Mouse (Mus musculus): ENCODE measurements around the gene Pde6g. TPM values are rescaled to one million over a fixed set of nuclear protein-coding genes. Genes with fewer than 3 reads are reported as not detected.

The Pde6g gene
- polyA plus RNA-seq (2012; rRNA removed): 0.31 and 0.70 TPM in 2 replicates
- polyA plus RNA-seq (2014; fragmentation: Nextera tagmentation; extraction: Ambion mirVana): not detected in 2 replicates

- peaks cover 4% of the 10 kb centered on the region for H3K4me1 ChIP-seq (ENCODE audit: control insufficient read depth, insufficient read depth, low read length)
- no peaks in the 10 kb centered on the region for H3K9me3 ChIP-seq (ENCODE audit: control insufficient read depth, low read length)
- no peak within 1 kb of the TSS for H3K4me2 ChIP-seq (replicated peaks; ENCODE audit: low read depth, low read length, severe bottlenecking)
- DNase-seq (ENCODE audit: low spot score) (no peak), ATAC-seq (ENCODE audit: low FRiP score, low read depth) (no peak)
- H3K27me3 ChIP-seq (ENCODE audit: control insufficient read depth, insufficient read depth, low read length): no peaks in the 10 kb centered on the region
- TF ChIP-seq POLR2A (IDR thresholded peaks at IDR 0.05; ENCODE audit: borderline replicate concordance, extremely low read depth, insufficient read depth, insufficient read length): no peak
- H3K36me3 ChIP-seq (ENCODE audit: control insufficient read depth, insufficient read depth, low read length): no peaks in the 10 kb centered on the region
- no peak within 1 kb of the TSS for H3K4me3 ChIP-seq (replicated peaks; ENCODE audit: low read length)
- WGBS: 80% methylated on average over 4 of the region's 4 CpGs
- H3K27ac ChIP-seq (replicated peaks; ENCODE audit: low read depth, low read length): no peak within 1 kb of the TSS
- H3K9ac ChIP-seq (ENCODE audit: low read depth, low read length, severe bottlenecking): no peak within 1 kb of the TSS; the same call in 1 of the 2 replicates
Measured at GRCm38 (mm10) chr11:120453306-120453705, at the start of gene Pde6g. Gene Pde6g (minus strand): TSS chr11:120453500.

GRCm38 (mm10) chr11:120501701-120502100 lies 48.4 kb upstream of the Pde6g start:
- Histone ChIP-seq H3K27ac (replicated peaks; ENCODE audit: low read depth, low read length) (no peak overlapping the region), H3K4me3 (replicated peaks; ENCODE audit: low read length) (no peak overlapping the region), H3K9ac (ENCODE audit: low read depth, low read length, severe bottlenecking) (no peak overlapping the region), H3K4me1 (ENCODE audit: control insufficient read depth, insufficient read depth, low read length) (no peaks in the 10 kb centered on the region), H3K27me3 (ENCODE audit: control insufficient read depth, insufficient read depth, low read length) (no peaks in the 10 kb centered on the region), H3K9me3 (ENCODE audit: control insufficient read depth, low read length) (no peaks in the 10 kb centered on the region), H3K4me2 (replicated peaks; ENCODE audit: low read depth, low read length, severe bottlenecking) (no peak overlapping the region), H3K36me3 (ENCODE audit: control insufficient read depth, insufficient read depth, low read length) (peaks cover 25% of the 10 kb centered on the region)
- TF ChIP-seq POLR2A (IDR thresholded peaks at IDR 0.05; ENCODE audit: borderline replicate concordance, extremely low read depth, insufficient read depth, insufficient read length): no peak
- WGBS: 76% methylated on average over 4 of the region's 4 CpGs
- DNase-seq (ENCODE audit: low spot score): no peak
- ATAC-seq (ENCODE audit: low FRiP score, low read depth): no peak

GRCm38 (mm10) chr11:120501018-120501417 lies 47.7 kb upstream of the Pde6g start:
- WGBS: 57% methylated on average over 6 of the region's 6 CpGs
- H3K27me3 ChIP-seq (ENCODE audit: control insufficient read depth, insufficient read depth, low read length): no peaks in the 10 kb centered on the region
- no peak for ATAC-seq (ENCODE audit: low FRiP score, low read depth)
- H3K27ac ChIP-seq (replicated peaks; ENCODE audit: low read depth, low read length): no peak overlapping the region
- no peak for TF ChIP-seq POLR2A (IDR thresholded peaks at IDR 0.05; ENCODE audit: borderline replicate concordance, extremely low read depth, insufficient read depth, insufficient read length)
- no peak for DNase-seq (ENCODE audit: low spot score)
- H3K4me1 ChIP-seq (ENCODE audit: control insufficient read depth, insufficient read depth, low read length): no peaks in the 10 kb centered on the region
- no peak overlapping the region for H3K4me3 ChIP-seq (replicated peaks; ENCODE audit: low read length)
- no peak overlapping the region for H3K9ac ChIP-seq (ENCODE audit: low read depth, low read length, severe bottlenecking)
- H3K4me2 ChIP-seq (replicated peaks; ENCODE audit: low read depth, low read length, severe bottlenecking): no peak overlapping the region
- no peaks in the 10 kb centered on the region for H3K9me3 ChIP-seq (ENCODE audit: control insufficient read depth, low read length)
- peaks cover 32% of the 10 kb centered on the region for H3K36me3 ChIP-seq (ENCODE audit: control insufficient read depth, insufficient read depth, low read length)

GRCm38 (mm10) chr11:120500357-120500756 lies 47.1 kb upstream of the Pde6g start:
- Histone ChIP-seq H3K27ac (replicated peaks; ENCODE audit: low read depth, low read length) (no peak overlapping the region), H3K4me3 (replicated peaks; ENCODE audit: low read length) (no peak overlapping the region), H3K36me3 (ENCODE audit: control insufficient read depth, insufficient read depth, low read length) (peaks cover 39% of the 10 kb centered on the region), H3K27me3 (ENCODE audit: control insufficient read depth, insufficient read depth, low read length) (no peaks in the 10 kb centered on the region), H3K9me3 (ENCODE audit: control insufficient read depth, low read length) (no peaks in the 10 kb centered on the region), H3K9ac (ENCODE audit: low read depth, low read length, severe bottlenecking) (no peak overlapping the region; the same call in 1 of the 2 replicates), H3K4me1 (ENCODE audit: control insufficient read depth, insufficient read depth, low read length) (no peaks in the 10 kb centered on the region), H3K4me2 (replicated peaks; ENCODE audit: low read depth, low read length, severe bottlenecking) (no peak overlapping the region)
- ATAC-seq (ENCODE audit: low FRiP score, low read depth): no peak
- DNase-seq (ENCODE audit: low spot score): no peak
- no peak for TF ChIP-seq POLR2A (IDR thresholded peaks at IDR 0.05; ENCODE audit: borderline replicate concordance, extremely low read depth, insufficient read depth, insufficient read length)
- WGBS: 24% methylated on average over 3 of the region's 3 CpGs

- Histone ChIP-seq H3K9ac (ENCODE audit: low read depth, low read length, severe bottlenecking) (no peak overlapping the region), H3K9me3 (ENCODE audit: control insufficient read depth, low read length) (no peaks in the 10 kb centered on the region), H3K27ac (replicated peaks; ENCODE audit: low read depth, low read length) (no peak overlapping the region), H3K4me3 (replicated peaks; ENCODE audit: low read length) (no peak overlapping the region), H3K4me2 (replicated peaks; ENCODE audit: low read depth, low read length, severe bottlenecking) (no peak overlapping the region), H3K4me1 (ENCODE audit: control insufficient read depth, insufficient read depth, low read length) (no peaks in the 10 kb centered on the region), H3K36me3 (ENCODE audit: control insufficient read depth, insufficient read depth, low read length) (peaks cover 43% of the 10 kb centered on the region), H3K27me3 (ENCODE audit: control insufficient read depth, insufficient read depth, low read length) (no peaks in the 10 kb centered on the region)
- no peak for ATAC-seq (ENCODE audit: low FRiP score, low read depth)
- no peak for DNase-seq (ENCODE audit: low spot score)
- TF ChIP-seq POLR2A (IDR thresholded peaks at IDR 0.05; ENCODE audit: borderline replicate concordance, extremely low read depth, insufficient read depth, insufficient read length): no peak
- WGBS: 74% methylated on average over 6 of the region's 6 CpGs
Measured at GRCm38 (mm10) chr11:120499894-120500293, 46.6 kb upstream of the Pde6g start.

- Histone ChIP-seq H3K27ac (replicated peaks; ENCODE audit: low read depth, low read length) (no peak overlapping the region), H3K4me2 (replicated peaks; ENCODE audit: low read depth, low read length, severe bottlenecking) (no peak overlapping the region), H3K36me3 (ENCODE audit: control insufficient read depth, insufficient read depth, low read length) (peaks cover 51% of the 10 kb centered on the region), H3K9ac (ENCODE audit: low read depth, low read length, severe bottlenecking) (no peak overlapping the region), H3K4me1 (ENCODE audit: control insufficient read depth, insufficient read depth, low read length) (no peaks in the 10 kb centered on the region), H3K4me3 (replicated peaks; ENCODE audit: low read length) (no peak overlapping the region), H3K27me3 (ENCODE audit: control insufficient read depth, insufficient read depth, low read length) (no peaks in the 10 kb centered on the region), H3K9me3 (ENCODE audit: control insufficient read depth, low read length) (no peaks in the 10 kb centered on the region)
- TF ChIP-seq POLR2A (IDR thresholded peaks at IDR 0.05; ENCODE audit: borderline replicate concordance, extremely low read depth, insufficient read depth, insufficient read length): no peak
- ATAC-seq (ENCODE audit: low FRiP score, low read depth) (no peak), DNase-seq (ENCODE audit: low spot score) (no peak)
- 87% methylated on average over 5 of the region's 5 CpGs for WGBS
Measured at GRCm38 (mm10) chr11:120498891-120499290, 45.6 kb upstream of the Pde6g start.

Measured in limb, embryonic 14.5 days (tissue).